Mouse (Mus musculus): ENCODE data around the gene Rexo1. TPM values are rescaled to one million over a fixed set of nuclear protein-coding genes. Genes with fewer than 3 reads are reported as not detected.
A peak's percentile ranks its signal among the peaks of the same experiment; 100 is the strongest.

Rexo1 gene
- total RNA-seq, 2 experiments from 2014 or later = 31.9 to 44.5 TPM

GRCm38 (mm10) chr10:80553997-80554396 is 7.4 kb downstream of the Rexo1 start:
- no peak for DNase-seq

GRCm38 (mm10) chr10:80553575-80553974 is 7.8 kb downstream of the Rexo1 start:
- DNase-seq = peak; percentile 35

- DNase-seq = no peak
These were observed 9.0 kb downstream of the Rexo1 start for GRCm38 (mm10) chr10:80552364-80552763.

GRCm38 (mm10) chr10:80549279-80549678 is 12.1 kb downstream of the Rexo1 start:
- peak; percentile 26 for DNase-seq

GRCm38 (mm10) chr10:80548428-80549006 is 12.8 kb downstream of the Rexo1 start:
- peak; percentile 90 for DNase-seq

- peak; percentile 45 for DNase-seq
These were observed 13.8 kb downstream of the Rexo1 start for GRCm38 (mm10) chr10:80547539-80547938.

GRCm38 (mm10) chr10:80546945-80547344 is 14.4 kb downstream of the Rexo1 start:
- DNase-seq = peak; percentile 13

GRCm38 (mm10) chr10:80545590-80545989 is 15.8 kb downstream of the Rexo1 start:
- DNase-seq = peak; percentile 36

- DNase-seq = no peak
These were observed 17.5 kb downstream of the Rexo1 start for GRCm38 (mm10) chr10:80543873-80544272.

GRCm38 (mm10) chr10:80539493-80539892 is 21.9 kb downstream of the Rexo1 start:
- DNase-seq = peak; percentile 50

GRCm38 (mm10) chr10:80538710-80539394 is 22.5 kb downstream of the Rexo1 start, which contains the start of gene Atp8b3:
Gene Atp8b3, minus strand, starts transcription at chr10:80539124.
- DNase-seq = peak; percentile 95

GRCm38 (mm10) chr10:80538180-80538579 is 23.2 kb downstream of the Rexo1 start:
- peak; percentile 71 for DNase-seq

- peak; percentile 15 for DNase-seq
These were observed 25.6 kb downstream of the Rexo1 start for GRCm38 (mm10) chr10:80535711-80536110.

GRCm38 (mm10) chr10:80535071-80535470 is 26.3 kb downstream of the Rexo1 start:
- no peak for DNase-seq

- DNase-seq = peak; percentile 70
These were observed 27.7 kb downstream of the Rexo1 start for GRCm38 (mm10) chr10:80533704-80534103.

- no peak for DNase-seq
These were observed 28.6 kb downstream of the Rexo1 start for GRCm38 (mm10) chr10:80532783-80533182.

GRCm38 (mm10) chr10:80526172-80526571 is 35.2 kb downstream of the Rexo1 start:
- DNase-seq = no peak

- DNase-seq = no peak
These were observed 38.1 kb downstream of the Rexo1 start for GRCm38 (mm10) chr10:80523299-80523698.

- DNase-seq = no peak
These were observed 42.1 kb downstream of the Rexo1 start for GRCm38 (mm10) chr10:80519287-80519686.

GRCm38 (mm10) chr10:80513739-80514138 is 47.6 kb downstream of the Rexo1 start:
- DNase-seq = no peak

- DNase-seq = no peak
These were observed 51.1 kb downstream of the Rexo1 start for GRCm38 (mm10) chr10:80510273-80510660.

GRCm38 (mm10) chr10:80509412-80510272 is 51.7 kb downstream of the Rexo1 start:
- peak; percentile 90 for DNase-seq

- DNase-seq = peak; percentile 82
These were observed 55.1 kb downstream of the Rexo1 start for GRCm38 (mm10) chr10:80506222-80506621.

Measured in adrenal gland, postnatal 10 days (tissue).